Mouse (Mus musculus) splenic B cell, adult 2 months (primary cell): Measurements from ENCODE around the gene Olfr30.
"Not testable (repeated sequence)": the region's sequence is repeated elsewhere in the genome, so short reads cannot be mapped to it uniquely, and the experiment has no call there.

ENCODE experiments used
- DNase-seq: peaks from one replicate; pipeline ENCODE4 v3.0.0-alpha.2; 2011; ENCODE audit warnings: low read depth, low spot score
- H3K27me3 ChIP-seq: 2 replicates; pipeline ENCODE4 v1.6.1; 2012; ENCODE audit warnings: mild to moderate bottlenecking, low read length, moderate library complexity, mixed read lengths; ENCODE audit not compliant: control insufficient read depth, poor library complexity, insufficient read depth, severe bottlenecking
- H3K36me3 ChIP-seq: 2 replicates; pipeline ENCODE4 v1.6.1; 2012; ENCODE audit warnings: mild to moderate bottlenecking, low read length, moderate library complexity, mixed read lengths; ENCODE audit not compliant: control insufficient read depth, poor library complexity, insufficient read depth, severe bottlenecking

Gene Olfr30

DNA sequence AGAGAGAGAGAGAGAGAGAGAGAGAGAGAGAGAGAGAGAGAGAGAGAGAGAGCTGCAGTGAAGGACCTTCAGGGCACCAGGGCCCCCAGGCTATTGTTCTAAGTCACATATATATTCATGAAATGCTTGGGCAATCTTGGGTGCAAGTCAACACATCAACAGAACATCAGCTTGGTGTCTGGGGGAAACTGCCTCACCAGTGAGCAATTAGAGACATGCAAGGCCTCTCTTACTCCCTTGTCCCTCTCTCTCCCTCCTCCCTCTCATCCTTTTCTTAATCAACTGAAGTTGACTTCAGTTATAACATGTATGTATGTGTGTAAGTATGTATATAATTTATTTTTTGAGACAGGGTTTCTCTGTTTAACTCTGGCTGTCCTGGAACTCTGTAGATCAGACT, at the start of gene Olfr30:
TSS of gene Olfr30 (minus strand) at position 101 of the 400 bp plus-strand sequence.
- DNase-seq = no peak
- no peaks in the 10 kb centered on the region for H3K36me3 ChIP-seq
- no peaks in the 10 kb centered on the region for H3K27me3 ChIP-seq

DNA sequence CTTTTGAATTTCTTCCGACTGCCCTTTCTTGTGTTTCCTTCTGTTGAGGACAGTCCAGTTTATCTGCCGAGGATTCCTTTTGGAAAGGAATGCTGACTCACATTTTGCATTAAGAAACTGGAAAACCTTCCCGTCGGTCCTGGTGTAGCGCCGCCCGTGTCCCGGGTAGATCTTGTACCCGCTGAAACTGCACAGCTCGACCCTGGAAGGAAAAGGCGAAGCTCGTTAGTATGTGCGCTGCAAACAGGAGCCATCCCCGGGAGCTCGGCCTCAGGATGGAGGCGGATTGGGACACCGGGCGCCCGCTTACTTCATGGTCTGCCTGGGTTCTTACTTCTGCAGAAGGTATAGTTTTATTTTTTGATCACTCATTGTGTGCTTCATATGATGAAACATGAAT, 47.0 kb upstream of the Olfr30 start:
- not testable (repeated sequence) for DNase-seq, H3K36me3 ChIP-seq, H3K27me3 ChIP-seq

DNA sequence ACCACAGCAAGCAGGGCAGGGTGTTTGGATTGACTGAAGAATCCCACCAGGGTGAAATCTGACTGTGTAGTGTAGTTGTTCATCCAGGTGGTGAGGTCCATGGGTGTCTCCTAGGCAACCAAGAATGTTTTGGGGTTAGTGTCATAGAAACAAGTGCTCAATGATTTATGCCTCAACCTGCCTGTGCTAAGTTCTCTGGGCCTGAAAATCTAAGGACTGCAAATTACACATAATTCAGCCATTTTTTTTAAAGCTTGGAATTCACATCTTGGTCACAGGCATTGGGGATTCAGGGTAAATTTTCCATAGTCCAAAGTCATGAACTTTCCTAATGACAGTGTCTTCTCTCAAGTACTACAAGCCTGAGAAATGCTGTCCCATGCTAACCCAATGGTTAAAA, 40.4 kb upstream of the Olfr30 start, which contains the start of gene Olfr331:
TSS of gene Olfr331 (minus strand) at position 101 of the 400 bp plus-strand sequence.
- not testable (repeated sequence) for DNase-seq, H3K36me3 ChIP-seq, H3K27me3 ChIP-seq

DNA sequence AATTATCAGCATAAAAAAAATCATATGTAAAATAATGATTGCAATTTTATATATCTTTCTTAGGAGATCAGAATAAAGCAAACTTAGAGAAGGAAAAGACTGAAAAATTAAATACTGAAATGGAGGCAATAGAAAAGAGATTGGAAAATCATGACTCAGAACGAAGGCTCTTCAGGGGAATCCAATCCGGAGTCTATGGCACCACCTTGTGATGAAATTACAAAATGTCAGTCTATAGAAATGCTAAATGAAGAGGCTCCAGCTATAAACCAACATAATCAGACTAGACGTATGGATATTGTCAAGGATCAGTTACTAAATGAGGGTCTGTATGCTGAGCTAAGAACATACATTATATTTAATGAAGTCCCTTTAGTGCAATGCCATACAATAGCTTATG, 37.2 kb upstream of the Olfr30 start:
- no peak for DNase-seq
- Histone ChIP-seq H3K36me3 (no peaks in the 10 kb centered on the region), H3K27me3 (no peaks in the 10 kb centered on the region)

DNA sequence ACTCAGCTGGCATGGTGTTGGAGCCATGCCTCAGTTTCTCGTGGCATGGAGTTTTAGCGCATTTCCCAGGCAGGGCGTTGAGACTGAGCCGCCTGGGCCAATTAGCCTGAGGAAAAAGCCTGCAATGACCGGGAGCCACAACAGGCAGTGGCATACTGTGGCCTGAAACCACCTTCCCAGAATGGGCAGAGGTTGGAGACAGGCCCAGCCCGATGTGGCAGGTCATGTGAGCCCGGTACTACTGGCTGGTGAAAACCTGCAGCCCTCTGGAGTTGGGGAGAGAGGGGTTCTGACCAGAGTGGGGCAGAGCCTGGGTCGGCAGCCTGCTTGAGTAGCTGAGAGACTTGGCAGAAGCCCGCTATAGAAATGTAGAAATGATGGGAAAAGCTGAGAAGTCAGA, 36.7 kb upstream of the Olfr30 start:
- Histone ChIP-seq H3K36me3 (no peaks in the 10 kb centered on the region), H3K27me3 (no peaks in the 10 kb centered on the region)
- DNase-seq = no peak

DNA sequence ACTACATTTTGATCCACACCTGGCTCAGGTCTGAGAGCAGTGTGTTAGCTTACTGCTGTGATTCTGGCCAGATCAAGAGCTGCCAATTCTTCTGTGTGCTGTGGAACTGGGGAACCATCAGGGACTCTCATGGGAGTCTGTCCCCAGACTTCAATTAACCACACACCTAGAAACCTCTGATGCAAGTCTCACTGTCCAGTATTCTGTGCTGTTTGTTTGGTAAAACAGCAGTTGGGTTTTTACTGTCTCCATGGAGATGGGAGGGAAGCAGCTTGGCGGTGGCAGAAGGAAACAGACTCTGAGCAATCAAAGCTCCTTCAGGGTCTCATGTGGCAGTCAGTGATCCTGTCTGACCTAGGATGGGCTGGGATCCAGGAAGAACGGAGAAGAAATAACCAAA, 30.4 kb upstream of the Olfr30 start, which contains the start of gene Olfr332:
TSS of gene Olfr332 (minus strand) at position 101 of the 400 bp plus-strand sequence.
- no peak for DNase-seq
- no peaks in the 10 kb centered on the region for H3K27me3 ChIP-seq

DNA sequence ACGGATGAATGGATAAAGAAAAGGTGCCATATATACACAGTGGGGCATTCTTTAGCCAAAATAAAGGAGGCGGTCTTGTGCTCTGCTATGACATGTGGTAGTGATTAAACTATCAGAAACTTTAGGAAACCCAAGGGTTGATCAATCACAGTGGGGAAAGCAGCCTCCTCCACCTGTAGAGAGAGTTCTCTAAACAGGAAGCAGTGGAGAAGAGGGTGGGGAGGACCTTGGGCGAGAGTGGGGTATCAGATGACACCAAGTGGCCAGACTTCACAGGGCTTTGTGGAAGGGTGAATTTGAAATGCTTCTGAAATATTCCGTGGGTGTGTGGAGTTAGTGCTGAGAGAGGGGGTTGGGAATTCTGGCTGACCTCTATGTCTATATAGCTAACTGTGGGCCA, 8.5 kb downstream of the Olfr30 start:
- Histone ChIP-seq H3K27me3 (no peaks in the 10 kb centered on the region), H3K36me3 (no peaks in the 10 kb centered on the region)
- no peak for DNase-seq

More for the DNA sequence above, 30.4 kb upstream of the Olfr30 start, which contains the start of gene Olfr332:
- H3K36me3 ChIP-seq = no peaks in the 10 kb centered on the region

DNA sequence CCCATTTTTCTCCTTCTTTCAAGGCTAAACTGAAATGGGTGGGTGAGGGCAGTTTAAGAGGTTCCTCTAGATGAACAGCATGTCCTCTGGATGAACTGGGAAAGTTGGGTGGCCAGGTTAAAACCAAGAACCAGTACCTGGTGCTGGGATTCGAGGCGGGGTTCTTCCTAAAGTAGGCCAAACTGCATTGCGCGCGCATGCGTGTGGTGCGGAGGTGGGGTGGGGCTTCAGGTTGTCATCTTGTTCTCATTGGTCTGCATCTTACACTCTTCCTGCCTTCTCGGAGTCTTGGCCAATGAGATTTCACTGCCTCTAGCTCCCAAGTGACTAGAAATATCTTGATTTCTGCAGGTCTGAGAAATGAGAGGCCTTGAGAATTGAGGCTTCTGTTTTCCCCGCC, 9.3 kb downstream of the Olfr30 start, which contains the start of gene Lypd9:
TSS of gene Lypd9 (minus strand) at position 165 of the 400 bp plus-strand sequence.
- Histone ChIP-seq H3K27me3 (no peaks in the 10 kb centered on the region), H3K36me3 (no peaks in the 10 kb centered on the region)
- DNase-seq = no peak

DNA sequence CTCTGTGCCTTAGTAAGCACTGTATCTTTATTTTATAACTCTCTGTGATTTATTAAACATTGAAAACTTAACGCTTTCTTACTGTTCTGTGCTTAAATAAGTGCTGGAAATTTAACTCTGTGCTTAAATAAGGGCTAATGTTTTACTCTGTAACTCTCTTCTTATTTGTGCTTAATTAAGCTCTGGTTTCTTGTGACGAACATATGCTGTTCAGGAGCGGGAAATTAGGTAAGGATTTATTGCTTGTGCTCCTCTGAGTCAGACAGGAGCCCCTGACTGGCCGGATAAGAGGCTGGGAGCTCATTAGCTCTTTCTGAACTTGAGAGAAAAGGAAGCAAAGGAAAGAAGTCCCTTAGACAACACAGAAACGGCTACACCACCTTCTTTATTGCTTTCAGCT, 24.2 kb downstream of the Olfr30 start:
- DNase-seq = no peak
- no peaks in the 10 kb centered on the region for H3K36me3 ChIP-seq
- no peaks in the 10 kb centered on the region for H3K27me3 ChIP-seq

DNA sequence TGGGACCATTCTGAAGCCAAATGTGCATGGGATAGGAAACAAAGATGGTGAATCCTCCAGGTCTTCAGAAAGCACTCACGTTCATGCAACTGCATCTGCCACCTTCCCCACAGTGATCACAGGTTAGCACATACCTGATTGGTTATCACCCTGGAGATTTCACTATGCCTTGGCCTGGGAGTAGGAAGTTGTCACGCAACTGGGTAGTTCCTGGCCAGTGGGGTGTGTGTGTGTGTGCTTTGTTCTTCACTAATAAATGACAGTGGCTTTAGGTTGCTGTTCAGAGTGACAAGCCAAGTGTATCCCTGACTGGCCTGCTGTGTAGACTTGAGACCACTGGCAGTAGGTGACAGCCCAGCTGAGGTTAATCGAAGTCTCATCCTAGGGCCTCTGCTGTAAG, 29.8 kb downstream of the Olfr30 start, which contains the start of gene Gm12253:
TSS of gene Gm12253 (plus strand) at position 301 of the 400 bp plus-strand sequence.
- DNase-seq = no peak
- H3K36me3 ChIP-seq = no peaks in the 10 kb centered on the region
- H3K27me3 ChIP-seq = no peaks in the 10 kb centered on the region

DNA sequence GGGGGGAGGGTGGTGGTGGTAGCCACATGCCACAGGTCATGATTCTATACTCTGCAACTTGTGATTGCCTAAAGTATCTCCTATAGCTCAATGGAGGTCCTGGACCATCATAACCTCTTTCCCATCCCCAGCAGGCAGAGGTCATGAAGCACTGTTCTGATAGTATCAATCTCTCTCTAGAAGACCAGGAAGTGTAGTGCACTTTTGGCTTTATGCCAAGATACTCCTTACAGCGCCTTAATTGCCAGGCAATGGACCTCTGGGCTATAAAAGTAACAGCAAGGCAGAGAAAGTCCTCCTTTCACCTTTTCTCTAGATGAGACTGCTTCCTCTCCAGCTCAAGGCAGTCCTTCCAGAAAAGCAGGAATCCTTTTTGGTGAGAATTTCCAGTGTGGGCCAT, 41.3 kb downstream of the Olfr30 start, which contains the start of gene 1810065E05Rik:
TSS of gene 1810065E05Rik (plus strand) at position 297 of the 400 bp plus-strand sequence.
- Histone ChIP-seq H3K27me3 (no peaks in the 10 kb centered on the region), H3K36me3 (no peaks in the 10 kb centered on the region)
- DNase-seq = no peak

DNA sequence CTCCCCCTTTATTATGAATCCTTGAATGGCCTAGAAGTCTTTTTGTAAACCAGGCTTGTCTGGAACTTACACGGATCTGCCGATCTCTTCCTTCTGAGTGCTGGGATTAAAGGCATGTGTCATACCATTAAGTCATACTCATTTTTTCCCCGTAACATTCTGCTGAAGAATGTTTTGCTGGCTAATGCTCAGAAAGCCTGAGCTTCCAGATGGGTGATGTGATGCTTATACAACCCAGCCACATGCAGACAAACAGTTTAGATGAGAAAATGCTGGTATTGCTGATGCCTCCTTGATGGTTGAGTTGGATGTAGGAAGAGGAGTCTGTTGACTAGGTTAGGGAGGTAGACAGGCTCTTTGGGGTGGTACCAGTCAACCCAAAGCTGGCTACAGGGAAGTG, 43.7 kb downstream of the Olfr30 start:
- H3K27me3 ChIP-seq = no peaks in the 10 kb centered on the region
- no peaks in the 10 kb centered on the region for H3K36me3 ChIP-seq
- no peak for DNase-seq

DNA sequence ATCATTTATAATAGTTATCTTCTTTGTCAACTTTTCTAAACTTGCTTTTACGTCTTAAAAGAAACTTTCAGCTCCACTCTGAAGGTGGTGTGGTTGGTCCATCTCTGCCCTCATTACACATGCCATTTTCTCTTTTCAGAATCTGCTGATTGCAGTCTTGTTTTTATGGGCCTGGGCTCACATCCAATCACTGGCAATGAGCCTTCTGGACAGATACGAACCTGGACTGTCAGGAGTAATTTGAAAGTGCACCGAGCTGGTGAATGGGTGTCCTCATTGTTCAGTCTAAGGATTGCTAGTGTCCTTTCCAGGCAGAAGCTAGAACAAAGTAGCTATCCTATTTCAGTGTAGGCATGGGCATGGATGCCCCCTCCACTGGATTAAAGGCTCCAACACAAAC, 54.0 kb downstream of the Olfr30 start:
- H3K36me3 ChIP-seq = no peaks in the 10 kb centered on the region
- no peaks in the 10 kb centered on the region for H3K27me3 ChIP-seq
- no peak for DNase-seq
